Mouse (Mus musculus): ENCODE data around the gene Olfr272. TPM values are rescaled to one million over a fixed set of nuclear protein-coding genes. Genes with fewer than 3 reads are reported as not detected.

The Olfr272 gene
- not detected for total RNA-seq (2021)

DNA sequence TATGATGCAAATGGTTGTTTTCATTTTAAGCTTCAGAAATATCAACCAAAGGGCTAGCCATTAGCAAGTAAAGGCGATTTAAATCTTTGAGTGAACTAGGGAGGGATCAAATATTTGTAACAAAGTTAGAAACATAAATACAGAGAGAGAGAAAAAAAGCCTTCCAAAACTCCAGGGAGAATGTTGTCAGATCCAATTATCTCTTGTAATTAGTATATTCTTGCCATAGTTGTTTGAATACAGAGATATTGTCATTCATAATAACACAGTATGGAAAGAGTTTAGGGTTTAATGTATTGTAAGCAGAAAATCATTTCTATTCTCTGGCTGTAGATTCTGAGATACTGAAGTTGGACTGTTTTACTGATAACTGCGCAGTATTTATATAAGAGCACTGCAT lies at the start of gene Olfr272:
Olfr272 (minus strand) TSS at position 101 of the 400 bp plus-strand sequence.
- intact Hi-C loops (cut with DNase I) = no loop called here
- no peak for DNase-seq (ENCODE audit: low spot score)

- no peak for DNase-seq (ENCODE audit: low spot score)
- intact Hi-C loops (cut with DNase I) = no loop called here
Observed at GRCm38 (mm10) chr4:52964247-52964646, 45.3 kb upstream of the Olfr272 start, which contains the start of gene Olfr270. Gene Olfr270 (plus strand): TSS chr4:52964547.

- intact Hi-C loops (cut with DNase I) = no loop called here
- DNase-seq (ENCODE audit: low spot score) = no peak
Observed at GRCm38 (mm10) chr4:52958693-52959092, 39.7 kb upstream of the Olfr272 start.

GRCm38 (mm10) chr4:52949005-52949404 lies 30.0 kb upstream of the Olfr272 start:
- intact Hi-C loops (cut with DNase I) = no loop called here
- no peak for DNase-seq (ENCODE audit: low spot score)

DNA sequence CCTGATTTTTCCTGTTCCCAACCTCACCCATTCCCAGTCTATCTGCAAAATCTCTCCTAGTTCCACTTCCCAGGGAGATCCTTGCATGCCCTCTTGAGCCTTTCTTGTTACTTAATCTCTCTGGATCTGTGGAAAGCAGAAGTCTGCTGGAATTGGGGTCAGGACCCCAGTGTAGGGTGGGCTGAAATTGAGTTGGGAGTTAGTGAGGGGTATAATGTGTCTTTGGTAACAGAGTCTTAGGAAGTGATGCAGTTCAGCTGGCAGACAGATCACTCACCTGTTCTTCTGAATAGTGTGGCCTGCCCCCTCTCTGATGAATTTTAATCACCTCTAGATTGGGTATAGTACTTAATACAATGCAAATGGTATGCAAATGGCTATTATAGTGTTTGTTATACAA lies 27.7 kb upstream of the Olfr272 start:
- intact Hi-C loops (cut with DNase I) = no loop called here
- no peak for DNase-seq (ENCODE audit: low spot score)

DNA sequence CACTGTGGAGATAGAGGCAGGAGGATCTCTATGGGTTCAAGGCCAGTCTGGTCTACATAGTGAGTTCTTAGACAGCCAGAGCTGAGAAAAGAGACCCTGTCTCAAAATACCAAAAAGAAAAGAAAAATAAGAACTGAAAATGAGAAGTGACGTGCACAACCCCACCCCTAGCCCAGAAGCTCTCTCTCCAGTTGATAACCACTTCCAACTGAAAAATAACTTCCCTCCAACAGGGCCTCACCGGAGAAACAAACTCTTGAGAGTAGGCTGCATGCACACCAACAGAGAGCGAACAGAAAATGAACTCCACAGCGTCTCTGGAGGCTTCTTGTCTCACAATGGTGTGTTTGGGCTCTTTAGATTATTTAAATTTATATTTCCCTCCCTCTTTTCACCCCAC lies 11.5 kb upstream of the Olfr272 start:
- intact Hi-C loops (cut with DNase I) = no loop called here
- DNase-seq (ENCODE audit: low spot score) = no peak

DNA sequence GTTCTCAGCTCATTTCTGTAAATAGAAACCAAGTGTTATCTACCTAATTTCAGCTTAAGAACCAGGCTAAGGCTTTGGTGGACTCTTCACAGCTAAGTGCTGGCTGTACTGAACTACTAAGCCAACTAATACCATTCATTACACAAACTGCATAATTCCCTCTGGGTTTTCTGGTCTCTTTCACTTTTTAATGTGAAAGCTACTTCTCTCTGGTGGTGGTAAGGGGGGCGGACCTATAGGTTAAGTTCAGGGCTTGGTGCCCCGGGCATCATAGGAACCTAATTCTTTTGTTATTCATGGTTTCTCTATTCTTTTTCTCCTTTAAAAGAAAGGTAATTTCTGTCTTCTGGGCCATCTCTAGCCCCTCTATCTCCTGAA lies 1.7 kb downstream of the Olfr272 start:
- no peak for DNase-seq (ENCODE audit: low spot score)
- intact Hi-C loops (cut with DNase I) = no loop called here

GRCm38 (mm10) chr4:52916659-52917310 lies 2.2 kb downstream of the Olfr272 start:
- DNase-seq (ENCODE audit: low spot score) = no peak
- intact Hi-C loops (cut with DNase I) = no loop called here

DNA sequence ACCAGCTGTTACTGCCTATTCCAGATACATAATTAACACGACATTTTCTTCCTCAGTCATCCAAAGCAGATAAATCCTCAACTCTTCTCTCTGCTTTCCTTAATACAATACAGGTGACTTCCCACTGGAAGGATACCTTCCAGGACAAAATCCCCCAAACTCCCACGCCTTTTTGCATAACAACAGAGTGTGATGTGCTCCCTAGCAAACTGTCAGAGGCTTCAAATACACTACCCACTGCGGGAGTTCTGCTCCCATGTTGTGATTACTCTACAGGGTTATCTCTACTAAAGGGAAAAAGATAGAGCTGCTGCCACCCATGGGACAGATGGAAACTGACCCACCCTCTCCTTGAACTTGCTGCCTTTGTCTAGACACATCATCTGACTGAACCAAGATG lies 6.6 kb downstream of the Olfr272 start:
- intact Hi-C loops (cut with DNase I) = no loop called here

DNA sequence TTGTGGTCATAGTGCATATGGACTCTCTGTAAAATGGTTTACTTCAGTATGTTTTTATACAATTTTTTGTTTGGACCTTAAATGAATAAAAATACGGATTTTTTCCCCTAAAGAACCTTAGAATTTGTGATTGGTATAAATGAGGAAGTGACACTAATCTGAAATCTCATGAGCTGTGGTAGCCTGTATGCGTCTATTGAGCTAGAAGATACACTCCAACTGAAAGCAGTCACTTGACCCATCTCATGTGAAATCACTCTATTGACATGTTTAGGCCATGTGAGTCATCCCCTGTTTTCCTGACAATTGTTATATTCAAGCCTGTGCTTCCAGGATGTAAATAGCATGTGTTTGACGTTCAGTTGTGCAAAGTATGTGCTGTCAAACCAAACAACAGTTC lies 9.4 kb downstream of the Olfr272 start:
- no peak for DNase-seq (ENCODE audit: low spot score)
- intact Hi-C loops (cut with DNase I) = no loop called here

More for the DNA sequence above, 6.6 kb downstream of the Olfr272 start:
- DNase-seq (ENCODE audit: low spot score) = no peak

DNA sequence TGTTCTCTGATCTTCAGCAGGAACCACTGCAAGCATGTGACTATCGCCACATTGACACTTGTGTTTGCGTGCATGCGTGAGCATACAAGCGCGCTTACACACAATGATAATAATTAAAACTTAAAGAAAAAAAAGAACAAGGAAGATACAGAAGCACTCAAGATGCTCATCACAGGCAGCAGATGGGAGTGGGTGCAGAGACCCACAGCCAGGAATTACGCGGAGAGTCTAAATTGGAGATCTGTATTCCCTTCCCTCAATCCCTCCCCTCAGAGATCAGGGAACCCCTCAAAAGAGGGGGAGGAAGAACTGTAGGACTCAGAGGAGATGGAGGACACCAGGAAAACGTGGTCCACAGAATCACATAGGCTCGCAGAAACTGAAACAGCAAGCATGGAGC lies 54.8 kb downstream of the Olfr272 start:
- DNase-seq (ENCODE audit: low spot score) = no peak
- intact Hi-C loops (cut with DNase I) = no loop called here

Other genes with a start within 250 kb of the Olfr272 start
- gene Olfr275, start 104.6 kb downstream of the Olfr272 start, total RNA-seq (2021) = not detected
- gene Olfr273, start 59.9 kb downstream of the Olfr272 start, total RNA-seq (2021) = not detected
- not detected for gene Olfr270, start 45.4 kb upstream of the Olfr272 start, total RNA-seq (2021)
- gene Nipsnap3a, start 70.1 kb upstream of the Olfr272 start, total RNA-seq (2021) = not detected
- gene Nipsnap3b, start 92.7 kb upstream of the Olfr272 start, total RNA-seq (2021) = 1 to 10 TPM; 4.0 to 4.1 TPM
- gene Abca1, start 240.7 kb upstream of the Olfr272 start, total RNA-seq (2021) = 10 to 100 TPM; 13.6 to 19.7 TPM